Mouse (Mus musculus): Measurements from ENCODE around the gene Ugt1a1.
"Not testable (repeated sequence)": the region's sequence is repeated elsewhere in the genome, so short reads cannot be mapped to it uniquely, and the experiment has no call there.

The Ugt1a1 gene

DNA sequence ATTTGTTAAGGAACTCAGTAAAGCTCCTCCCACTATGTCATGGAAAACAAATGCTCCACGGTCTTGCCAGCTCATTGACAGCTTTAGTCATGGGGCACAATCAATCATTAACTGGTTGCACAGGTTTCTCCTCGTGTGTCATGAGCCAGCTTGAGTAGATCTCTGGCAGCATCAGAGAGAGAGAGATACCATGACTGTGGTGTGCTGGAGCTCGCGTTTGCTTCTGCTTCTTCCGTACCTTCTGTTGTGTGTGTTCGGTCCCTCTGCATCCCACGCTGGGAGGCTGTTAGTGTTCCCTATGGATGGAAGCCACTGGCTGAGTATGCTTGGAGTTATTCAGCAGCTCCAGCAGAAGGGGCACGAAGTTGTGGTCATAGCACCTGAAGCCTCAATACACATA lies at the start of gene Ugt1a1:
Ugt1a1 (plus strand) TSS at position 148 of the 400 bp plus-strand sequence.
- DNase-seq = no peak

DNA sequence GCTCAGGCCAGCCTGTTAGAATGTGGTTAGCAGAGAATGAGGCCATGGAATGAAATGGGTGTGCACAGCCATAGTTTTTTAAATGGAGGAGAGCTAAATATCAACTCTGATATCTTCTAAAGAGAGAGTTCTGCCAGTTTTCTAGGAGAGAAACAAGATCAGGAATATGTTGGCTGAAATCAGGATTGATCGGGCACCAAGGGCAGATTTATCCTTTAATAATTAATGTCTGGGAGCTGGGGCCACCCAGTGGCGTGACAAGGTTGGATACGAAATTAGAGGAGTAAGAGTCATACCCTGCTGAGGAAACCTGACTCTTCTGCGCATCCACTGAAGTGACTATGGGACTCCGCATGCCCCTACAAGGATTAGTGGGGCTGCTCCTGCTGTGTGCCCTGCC lies 46.0 kb upstream of the Ugt1a1 start, which contains the start of gene Ugt1a5:
Ugt1a5 (plus strand) TSS at position 302 of the 400 bp plus-strand sequence.
- no peak for DNase-seq

DNA sequence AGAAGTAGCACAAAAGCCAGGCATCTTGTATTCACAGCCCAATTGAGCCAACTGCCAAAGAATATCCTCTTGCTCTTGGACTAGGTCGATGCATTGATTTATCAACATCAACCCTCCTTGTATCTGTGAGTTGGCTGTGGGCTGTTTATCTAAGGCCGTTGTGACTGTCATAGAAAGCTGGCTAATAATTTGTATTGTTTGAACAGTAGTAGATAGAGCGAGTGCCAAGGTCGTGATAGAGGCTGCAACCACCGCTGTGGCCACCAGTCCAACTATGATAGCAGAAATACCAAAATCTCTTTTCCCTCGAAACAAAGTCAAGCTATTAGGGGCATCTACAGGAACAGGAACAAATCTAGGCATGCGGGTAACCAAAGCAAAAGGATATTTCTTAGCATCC lies 39.6 kb upstream of the Ugt1a1 start:
- DNase-seq = not testable (repeated sequence)

GRCm38 (mm10) chr1:88179657-88180056 lies 32.1 kb upstream of the Ugt1a1 start:
- DNase-seq = no peak

DNA sequence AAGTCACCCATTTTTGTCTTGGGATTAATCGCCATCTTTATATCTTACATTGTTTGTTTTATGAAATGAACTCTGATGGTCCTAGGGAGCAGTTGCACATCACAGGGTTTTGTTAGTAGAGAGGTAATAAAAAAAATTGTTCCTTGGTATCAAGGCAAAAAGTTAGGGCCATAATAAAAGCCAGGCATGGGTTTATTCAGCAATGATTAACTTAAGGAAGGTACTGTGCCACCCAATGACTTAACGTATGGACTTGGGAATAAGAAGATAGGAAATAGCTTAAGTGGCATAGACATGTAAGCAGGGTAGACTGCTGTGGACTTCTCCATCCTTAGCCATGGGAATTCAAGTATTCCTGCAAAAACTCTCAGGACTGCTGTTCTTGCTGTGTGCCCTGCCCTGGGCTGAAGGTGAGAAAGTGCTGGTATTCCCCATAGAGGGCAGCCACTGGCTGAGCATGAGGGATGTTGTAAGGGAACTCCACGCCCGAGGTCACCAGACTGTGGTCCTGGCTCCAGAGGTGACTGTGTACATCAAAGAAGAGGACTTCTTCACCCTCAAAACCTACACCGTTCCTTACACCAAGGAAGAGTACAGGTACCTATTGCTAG lies 25.3 kb upstream of the Ugt1a1 start:
- DNase-seq = no peak

DNA sequence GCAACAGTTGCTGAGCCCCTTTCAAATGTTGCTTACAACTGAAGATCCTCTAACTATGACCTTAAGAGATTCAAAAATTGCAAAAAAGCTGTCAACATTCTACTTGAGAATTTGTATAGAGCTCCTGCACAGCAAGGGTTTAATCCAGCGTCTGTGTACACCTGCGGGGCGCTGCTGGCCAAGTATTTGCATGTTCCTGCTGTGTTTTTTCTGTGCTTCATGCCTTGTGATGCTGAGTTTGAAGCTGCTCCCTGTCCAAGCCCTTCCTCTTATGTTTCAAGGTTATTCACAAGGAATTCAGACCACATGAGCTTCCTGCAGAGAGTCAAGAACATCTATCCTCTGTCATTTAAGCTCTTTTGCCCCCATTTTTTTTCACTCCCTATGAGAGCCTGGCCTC lies 19.6 kb upstream of the Ugt1a1 start:
- DNase-seq = no peak

GRCm38 (mm10) chr1:88195687-88196086 lies 16.1 kb upstream of the Ugt1a1 start:
- no peak for DNase-seq

DNA sequence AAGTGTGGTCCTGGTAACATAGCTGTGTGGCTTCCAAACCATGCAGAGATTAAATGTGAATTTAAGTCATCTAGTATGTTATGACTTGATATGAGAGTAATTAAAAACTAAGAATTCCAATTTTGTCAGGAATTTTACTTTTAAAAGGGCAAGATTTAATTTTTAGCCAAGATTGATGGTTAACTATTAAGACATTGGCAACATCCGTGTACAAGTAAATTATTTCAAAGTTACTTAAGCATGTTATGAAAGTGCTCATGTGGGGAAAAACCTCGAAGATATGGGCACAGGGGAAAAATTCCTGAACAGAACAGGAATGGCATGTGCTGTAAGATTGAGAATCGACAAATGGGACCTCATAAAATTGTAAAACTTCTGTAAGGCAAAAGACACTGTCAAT lies 14.3 kb upstream of the Ugt1a1 start:
- DNase-seq = no peak

GRCm38 (mm10) chr1:88199996-88200395 lies 11.8 kb upstream of the Ugt1a1 start:
- peak; percentile 48 for DNase-seq

- DNase-seq = no peak
Observed at GRCm38 (mm10) chr1:88200456-88200855, 11.3 kb upstream of the Ugt1a1 start, which contains the start of gene Ugt1a2. Ugt1a2 (plus strand) TSS chr1:88200601.

- DNase-seq = peak; percentile 85
Observed at GRCm38 (mm10) chr1:88205294-88205922, 6.4 kb upstream of the Ugt1a1 start, which contains the start of gene Dnajb3. Dnajb3 (minus strand) TSS chr1:88205782.

- DNase-seq = no peak
Observed at GRCm38 (mm10) chr1:88206843-88207479, 4.8 kb upstream of the Ugt1a1 start.

GRCm38 (mm10) chr1:88212341-88213045 lies 734 bp downstream of the Ugt1a1 start:
- DNase-seq = no peak

DNA sequence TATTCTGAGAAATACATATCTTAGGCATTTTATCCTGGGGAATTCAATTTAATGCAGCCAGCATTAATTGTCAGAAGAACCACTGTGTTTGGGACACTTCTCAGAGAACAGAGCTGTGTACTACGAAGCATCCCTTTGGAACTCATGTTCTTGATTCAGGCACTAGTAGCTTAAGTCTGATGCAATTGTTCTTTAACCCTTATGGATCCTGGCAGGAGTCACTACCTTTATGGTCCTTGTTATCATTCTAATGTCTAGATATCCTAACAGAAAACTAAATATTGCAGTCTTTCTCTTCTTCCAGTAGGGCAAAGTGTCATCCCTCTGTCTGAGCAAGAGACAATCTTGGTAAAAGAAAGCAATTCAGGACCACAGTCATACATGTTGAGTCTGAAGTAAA lies 1.3 kb downstream of the Ugt1a1 start:
- DNase-seq = no peak

DNA sequence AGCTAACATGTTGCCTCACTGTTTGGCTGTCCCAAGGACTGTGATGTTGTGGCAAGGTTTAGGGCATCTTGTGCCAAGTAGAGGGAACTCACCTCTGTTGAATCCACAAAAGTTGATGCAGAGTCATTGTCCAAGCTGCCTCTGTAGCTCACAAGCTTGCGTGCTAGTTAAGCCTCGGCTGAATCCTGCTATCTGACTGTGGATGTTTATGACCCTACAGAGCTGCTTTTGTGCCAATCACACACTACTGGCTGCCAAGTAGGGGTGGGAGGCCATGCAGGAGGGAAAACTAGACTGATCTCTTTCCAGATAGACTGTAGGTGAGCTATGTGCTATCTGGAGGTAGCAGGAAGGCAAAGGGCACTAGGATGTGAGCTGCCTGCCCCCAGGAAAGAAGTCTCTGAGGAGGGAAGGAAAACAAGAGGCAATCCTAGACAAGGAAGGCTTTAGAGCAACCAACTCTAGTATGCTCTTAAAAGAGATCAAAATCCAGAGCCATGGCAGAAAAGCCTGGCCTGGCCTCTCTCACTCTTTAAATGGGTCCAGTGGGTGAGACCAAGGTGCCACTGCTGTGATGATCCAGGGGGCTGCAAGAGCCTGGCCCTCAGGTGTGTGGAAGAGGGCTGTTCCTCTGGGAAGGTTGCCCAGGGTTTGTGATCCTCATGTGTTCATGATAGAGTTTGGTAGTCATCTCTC lies 2.2 kb downstream of the Ugt1a1 start:
- no peak for DNase-seq

GRCm38 (mm10) chr1:88214462-88214952 lies 2.7 kb downstream of the Ugt1a1 start:
- DNase-seq = no peak

- no peak for DNase-seq
Observed at GRCm38 (mm10) chr1:88215466-88216380, 4.0 kb downstream of the Ugt1a1 start.

GRCm38 (mm10) chr1:88216551-88216950 lies 4.8 kb downstream of the Ugt1a1 start:
- no peak for DNase-seq

DNA sequence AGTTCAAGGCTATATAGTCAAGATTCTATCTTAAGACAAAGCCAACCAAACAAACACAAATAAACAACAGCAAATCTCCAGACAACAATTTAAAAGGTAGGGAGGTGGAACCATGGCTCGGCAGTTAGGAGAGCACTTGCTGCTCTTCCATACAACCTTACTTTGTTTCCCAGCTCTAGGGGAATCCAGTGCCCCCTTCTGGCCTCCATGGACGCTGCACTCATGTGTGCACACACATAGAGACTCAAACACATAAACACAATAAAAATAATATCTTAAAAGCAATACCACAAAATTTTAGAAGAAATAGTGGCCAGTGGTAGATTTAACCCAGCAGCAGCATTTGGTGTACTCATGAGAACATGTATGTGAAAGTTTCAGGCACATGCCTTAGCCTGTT lies 5.4 kb downstream of the Ugt1a1 start:
- no peak for DNase-seq

GRCm38 (mm10) chr1:88217576-88217975 lies 5.8 kb downstream of the Ugt1a1 start:
- DNase-seq = no peak

DNA sequence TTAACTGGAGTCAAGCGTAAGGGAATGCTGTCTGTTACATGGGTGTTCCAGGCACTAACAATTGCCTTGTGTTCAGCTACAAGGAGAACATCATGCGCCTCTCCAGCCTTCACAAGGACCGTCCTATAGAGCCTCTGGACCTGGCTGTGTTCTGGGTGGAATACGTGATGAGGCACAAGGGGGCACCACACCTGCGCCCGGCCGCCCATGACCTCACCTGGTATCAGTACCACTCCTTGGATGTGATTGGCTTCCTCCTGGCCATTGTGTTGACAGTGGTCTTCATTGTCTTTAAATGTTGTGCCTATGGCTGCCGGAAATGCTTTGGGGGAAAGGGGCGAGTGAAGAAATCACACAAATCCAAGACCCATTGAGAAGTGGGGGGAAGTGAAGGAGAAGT lies 6.3 kb downstream of the Ugt1a1 start:
- no peak for DNase-seq

GRCm38 (mm10) chr1:88218591-88218990 lies 6.8 kb downstream of the Ugt1a1 start:
- no peak for DNase-seq

All from cerebellum, adult 8-10 months (tissue).